Mouse (Mus musculus): ENCODE results near the gene Sstr1. TPM values are rescaled to one million over a fixed set of nuclear protein-coding genes. Genes with fewer than 3 reads are reported as not detected.

Sstr1 gene
- polyA plus RNA-seq (2012; rRNA removed): 2.3 and 5.4 TPM in 2 replicates

DNA sequence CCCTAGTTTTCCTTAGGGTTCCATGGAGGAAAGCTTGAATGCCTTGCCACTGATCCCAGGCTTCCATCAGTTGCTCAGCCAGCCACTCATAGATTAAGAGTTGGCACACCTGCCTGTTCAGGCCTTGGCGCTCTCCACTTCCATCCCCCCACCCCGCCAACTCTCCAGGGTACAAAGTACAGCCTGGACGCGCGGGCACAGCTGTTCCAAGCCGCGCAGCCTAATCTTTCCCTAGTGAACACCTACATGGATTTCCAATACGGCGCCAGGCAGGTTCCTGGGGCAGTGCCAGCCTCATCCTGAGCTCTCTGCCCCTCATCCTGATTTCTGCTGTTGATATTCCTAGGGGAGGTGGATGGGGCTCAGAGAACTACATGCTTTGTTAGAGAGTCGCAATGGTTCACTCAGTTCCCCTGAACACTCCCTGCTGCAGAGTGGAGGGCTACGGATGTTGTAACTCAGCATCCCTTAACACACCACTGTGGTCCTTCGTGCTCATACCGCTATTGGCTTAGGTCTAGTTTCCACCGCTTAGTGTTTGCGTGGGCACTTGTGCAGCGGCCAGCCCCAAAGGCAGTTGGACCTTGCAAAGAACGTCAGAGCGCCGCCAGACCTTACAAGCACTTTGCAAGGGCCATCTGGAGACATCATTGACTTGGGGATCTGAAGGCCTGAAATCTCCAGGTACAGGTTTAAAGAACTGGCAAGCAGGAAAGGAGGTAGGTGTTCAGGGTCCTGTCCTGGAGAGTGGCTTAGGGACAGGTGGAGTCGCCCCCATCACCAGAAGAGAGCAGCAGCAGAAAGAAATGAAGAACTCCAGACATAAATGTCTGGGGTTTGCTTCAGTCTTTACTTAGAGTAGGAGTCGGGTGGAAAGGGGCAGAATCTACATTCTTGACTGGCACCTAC lies at the start of gene Sstr1:
Gene Sstr1 (plus strand): TSS at position 610 of the 909 bp plus-strand sequence.
- no peak within 1 kb of the TSS for H3K27ac ChIP-seq (ENCODE audit: insufficient read depth, low read depth, low read length)
- H3K36me3 ChIP-seq (ENCODE audit: control insufficient read depth, insufficient read depth, low read length): no peaks in the 10 kb centered on the region
- H3K4me1 ChIP-seq (ENCODE audit: control insufficient read depth, insufficient read depth, insufficient read length, low read length): peaks cover 10% of the 10 kb centered on the region
- peaks cover 10% of the 10 kb centered on the region for H3K27me3 ChIP-seq (ENCODE audit: control insufficient read depth, insufficient read depth, low read length)
- no peak for TF ChIP-seq CTCF (IDR thresholded peaks at IDR 0.05; ENCODE audit: extremely low read depth, insufficient read length, insufficient replicate concordance, low read depth, low read length)
- TF ChIP-seq POLR2A (IDR thresholded peaks at IDR 0.05; ENCODE audit: low read depth, low read length): no peak
- 33% methylated on average over 21 of the region's 21 CpGs for WGBS
- H3K4me3 ChIP-seq (ENCODE audit: low read depth, low read length): peak within 1 kb of the TSS; percentile 50

DNA sequence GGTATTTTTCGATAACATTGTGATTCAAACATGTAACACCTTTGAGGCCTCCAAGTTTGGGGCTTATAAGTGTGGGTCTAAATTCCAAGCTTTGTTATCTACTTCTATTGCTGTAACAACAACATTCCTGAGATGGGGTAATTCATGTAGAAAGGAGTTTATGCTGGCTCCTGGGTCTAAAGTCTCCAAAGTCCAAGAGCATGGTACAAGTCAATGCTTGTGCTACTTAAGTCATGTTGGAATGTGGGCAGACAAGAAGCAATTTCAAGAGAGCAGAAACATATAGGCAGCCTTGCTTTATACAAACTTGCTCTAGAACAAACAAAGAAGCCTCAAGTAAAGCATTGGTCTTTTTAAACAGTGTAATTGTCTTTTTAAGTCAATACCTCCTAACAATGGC lies 12.8 kb upstream of the Sstr1 start:
- WGBS: 71% methylated on average over 1 of the region's 1 CpGs
- TF ChIP-seq POLR2A (IDR thresholded peaks at IDR 0.05; ENCODE audit: low read depth, low read length): no peak
- no peak for TF ChIP-seq CTCF (IDR thresholded peaks at IDR 0.05; ENCODE audit: extremely low read depth, insufficient read length, insufficient replicate concordance, low read depth, low read length)
- no peak overlapping the region for H3K27ac ChIP-seq (ENCODE audit: insufficient read depth, low read depth, low read length)

DNA sequence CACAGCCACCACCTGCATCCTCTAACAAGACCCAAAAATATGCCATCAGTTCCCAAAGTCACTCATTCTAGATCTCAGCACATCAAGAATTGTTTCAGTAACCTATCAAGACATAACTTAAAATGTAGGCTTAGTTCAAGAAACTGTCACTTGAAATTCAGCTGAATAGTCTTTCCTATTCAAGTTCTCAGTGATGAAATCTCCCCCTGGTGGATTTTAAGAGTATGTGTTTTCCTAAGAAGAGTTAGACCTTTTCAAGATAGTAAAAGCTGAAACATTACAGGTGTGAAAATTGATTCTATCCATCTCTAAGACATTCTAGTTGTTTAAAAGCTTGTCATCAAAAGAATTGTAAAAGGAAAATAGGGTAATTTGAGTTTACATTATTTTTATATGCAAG lies 10.4 kb upstream of the Sstr1 start:
- TF ChIP-seq CTCF (IDR thresholded peaks at IDR 0.05; ENCODE audit: extremely low read depth, insufficient read length, insufficient replicate concordance, low read depth, low read length) (no peak), POLR2A (IDR thresholded peaks at IDR 0.05; ENCODE audit: low read depth, low read length) (no peak)
- Histone ChIP-seq H3K4me1 (ENCODE audit: control insufficient read depth, insufficient read depth, insufficient read length, low read length) (no peaks in the 10 kb centered on the region), H3K27me3 (ENCODE audit: control insufficient read depth, insufficient read depth, low read length) (no peaks in the 10 kb centered on the region), H3K36me3 (ENCODE audit: control insufficient read depth, insufficient read depth, low read length) (no peaks in the 10 kb centered on the region), H3K4me3 (ENCODE audit: low read depth, low read length) (no peak overlapping the region), H3K27ac (ENCODE audit: insufficient read depth, low read depth, low read length) (no peak overlapping the region)

More for the DNA sequence above, 12.8 kb upstream of the Sstr1 start:
- H3K4me3 ChIP-seq (ENCODE audit: low read depth, low read length): no peak overlapping the region
- no peaks in the 10 kb centered on the region for H3K4me1 ChIP-seq (ENCODE audit: control insufficient read depth, insufficient read depth, insufficient read length, low read length)
- no peaks in the 10 kb centered on the region for H3K36me3 ChIP-seq (ENCODE audit: control insufficient read depth, insufficient read depth, low read length)
- no peaks in the 10 kb centered on the region for H3K27me3 ChIP-seq (ENCODE audit: control insufficient read depth, insufficient read depth, low read length)

DNA sequence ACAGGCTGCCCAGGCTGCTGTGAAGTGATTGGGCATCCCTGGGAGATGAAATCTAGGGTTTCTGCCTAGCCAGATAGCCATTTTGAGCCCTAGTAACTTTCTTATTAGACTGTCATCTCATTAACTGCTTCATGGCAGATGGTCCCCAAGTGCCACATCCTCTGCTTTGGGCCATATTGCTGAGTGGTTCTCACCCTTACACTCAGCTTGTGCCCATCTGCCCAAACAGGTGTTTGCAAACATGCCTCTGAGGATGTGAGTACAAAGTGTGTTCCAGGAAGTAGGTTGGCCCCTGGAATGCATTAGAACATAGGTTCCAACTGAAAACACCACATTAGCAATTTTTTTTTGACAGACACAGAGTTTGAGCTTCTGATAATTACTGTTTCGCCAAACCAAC lies 3.6 kb upstream of the Sstr1 start:
- peaks cover 6% of the 10 kb centered on the region; the same call in 1 of the 2 replicates for H3K27me3 ChIP-seq (ENCODE audit: control insufficient read depth, insufficient read depth, low read length)
- WGBS: 96% methylated on average over 1 of the region's 1 CpGs
- H3K4me1 ChIP-seq (ENCODE audit: control insufficient read depth, insufficient read depth, insufficient read length, low read length): peaks cover 3% of the 10 kb centered on the region; the same call in 1 of the 2 replicates
- TF ChIP-seq POLR2A (IDR thresholded peaks at IDR 0.05; ENCODE audit: low read depth, low read length): no peak
- no peak overlapping the region for H3K27ac ChIP-seq (ENCODE audit: insufficient read depth, low read depth, low read length)
- no peak overlapping the region for H3K4me3 ChIP-seq (ENCODE audit: low read depth, low read length)
- H3K36me3 ChIP-seq (ENCODE audit: control insufficient read depth, insufficient read depth, low read length): no peaks in the 10 kb centered on the region

DNA sequence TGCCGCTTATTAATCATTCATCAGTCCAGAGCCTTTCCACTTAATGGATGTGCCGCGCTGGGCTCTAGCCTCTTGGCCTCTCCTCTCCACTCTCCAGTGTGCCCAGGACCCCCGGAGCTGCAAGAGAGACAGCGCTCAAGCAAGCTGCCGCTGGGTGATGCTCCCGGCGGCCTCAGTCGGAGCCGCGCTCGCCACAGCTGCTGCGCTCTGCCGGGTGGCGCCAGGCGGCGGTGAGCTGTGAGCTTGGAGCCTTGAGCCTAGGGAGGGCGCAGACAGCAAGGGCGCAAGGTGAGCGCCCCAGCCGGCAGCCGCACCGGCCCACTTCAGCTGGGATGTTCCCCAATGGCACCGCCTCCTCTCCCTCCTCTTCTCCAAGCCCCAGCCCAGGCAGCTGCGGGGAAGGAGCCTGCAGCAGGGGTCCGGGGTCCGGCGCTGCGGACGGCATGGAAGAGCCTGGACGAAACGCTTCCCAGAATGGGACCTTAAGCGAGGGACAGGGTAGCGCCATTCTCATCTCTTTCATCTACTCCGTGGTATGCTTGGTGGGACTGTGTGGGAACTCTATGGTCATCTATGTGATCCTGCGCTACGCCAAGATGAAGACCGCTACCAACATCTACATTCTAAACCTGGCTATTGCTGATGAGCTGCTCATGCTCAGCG lies 820 bp downstream of the Sstr1 start:
- Histone ChIP-seq H3K4me3 (ENCODE audit: low read depth, low read length) (peak overlapping the region; percentile 50), H3K27ac (ENCODE audit: insufficient read depth, low read depth, low read length) (no peak overlapping the region), H3K36me3 (ENCODE audit: control insufficient read depth, insufficient read depth, low read length) (no peaks in the 10 kb centered on the region), H3K4me1 (ENCODE audit: control insufficient read depth, insufficient read depth, insufficient read length, low read length) (peaks cover 10% of the 10 kb centered on the region), H3K27me3 (ENCODE audit: control insufficient read depth, insufficient read depth, low read length) (peaks cover 10% of the 10 kb centered on the region)
- TF ChIP-seq CTCF (IDR thresholded peaks at IDR 0.05; ENCODE audit: extremely low read depth, insufficient read length, insufficient replicate concordance, low read depth, low read length): no peak
- no peak for TF ChIP-seq POLR2A (IDR thresholded peaks at IDR 0.05; ENCODE audit: low read depth, low read length)
- 2% methylated on average over 38 of the region's 39 CpGs for whole genome bisulfite sequencing

DNA sequence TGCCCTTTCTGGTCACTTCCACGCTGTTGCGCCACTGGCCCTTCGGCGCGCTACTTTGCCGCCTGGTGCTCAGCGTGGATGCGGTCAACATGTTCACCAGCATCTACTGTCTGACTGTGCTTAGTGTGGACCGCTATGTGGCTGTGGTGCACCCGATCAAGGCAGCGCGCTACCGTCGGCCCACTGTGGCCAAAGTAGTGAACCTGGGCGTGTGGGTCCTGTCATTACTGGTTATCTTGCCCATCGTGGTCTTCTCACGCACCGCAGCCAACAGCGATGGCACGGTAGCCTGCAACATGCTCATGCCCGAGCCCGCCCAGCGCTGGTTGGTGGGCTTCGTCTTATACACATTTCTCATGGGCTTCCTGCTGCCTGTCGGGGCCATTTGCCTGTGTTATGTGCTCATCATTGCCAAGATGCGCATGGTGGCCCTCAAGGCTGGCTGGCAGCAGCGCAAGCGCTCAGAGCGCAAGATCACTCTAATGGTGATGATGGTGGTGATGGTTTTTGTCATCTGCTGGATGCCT lies 1.4 kb downstream of the Sstr1 start:
- Histone ChIP-seq H3K27me3 (ENCODE audit: control insufficient read depth, insufficient read depth, low read length) (peaks cover 10% of the 10 kb centered on the region), H3K4me1 (ENCODE audit: control insufficient read depth, insufficient read depth, insufficient read length, low read length) (peaks cover 10% of the 10 kb centered on the region), H3K4me3 (ENCODE audit: low read depth, low read length) (peak overlapping the region; percentile 50), H3K27ac (ENCODE audit: insufficient read depth, low read depth, low read length) (no peak overlapping the region), H3K36me3 (ENCODE audit: control insufficient read depth, insufficient read depth, low read length) (no peaks in the 10 kb centered on the region)
- WGBS: 5% methylated on average over 29 of the region's 29 CpGs
- TF ChIP-seq POLR2A (IDR thresholded peaks at IDR 0.05; ENCODE audit: low read depth, low read length) (no peak), CTCF (IDR thresholded peaks at IDR 0.05; ENCODE audit: extremely low read depth, insufficient read length, insufficient replicate concordance, low read depth, low read length) (no peak)

Data from small intestine, adult 2 months (tissue).